Mouse (Mus musculus) intestine, embryonic 14.5 days (tissue): ENCODE data around the gene Lypd6b. TPM values are rescaled to one million over a fixed set of nuclear protein-coding genes. Genes with fewer than 3 reads are reported as not detected.

Experiments
- ATAC-seq: fragments of 200-750 bp; cut with Nextera tagmentation; replicated peaks from 2 replicates; pipeline ENCODE4 v1.8.0; 2017; ENCODE audit warnings: low read depth, moderate number of reproducible peaks, moderate TSS enrichment, moderate library complexity; ENCODE audit not compliant: low FRiP score, low TSS enrichment
- DNase-seq: peaks from one replicate; pipeline ENCODE4 v3.0.0-alpha.2; 2018; ENCODE audit warnings: low spot score
- H3K27ac ChIP-seq: fragments of 300-500 bp; sonication (generic); 2 replicates; pipeline ENCODE4 v1.5.1; 2014; ENCODE audit warnings: low read depth, mild to moderate bottlenecking, control low read depth
- H3K27me3 ChIP-seq: fragments of 300-500 bp; sonication (generic); replicated peaks from 2 replicates; pipeline ENCODE4 v1.6.1; 2014; ENCODE audit warnings: low read length, control low read depth; ENCODE audit not compliant: control insufficient read depth, insufficient read depth
- H3K36me3 ChIP-seq: fragments of 300-500 bp; sonication (generic); 2 replicates; pipeline ENCODE4 v1.6.1; 2014; ENCODE audit warnings: low read length, control low read depth; ENCODE audit not compliant: control insufficient read depth, insufficient read depth
- H3K4me1 ChIP-seq: fragments of 300-500 bp; sonication (generic); replicated peaks from 2 replicates; pipeline ENCODE4 v1.6.1; 2014; ENCODE audit warnings: low read length, control low read depth, mixed read lengths; ENCODE audit not compliant: control insufficient read depth, insufficient read depth
- H3K4me2 ChIP-seq: fragments of 300-500 bp; sonication (generic); 2 replicates; pipeline ENCODE4 v1.6.1; 2014; ENCODE audit warnings: low read length
- H3K4me3 ChIP-seq: fragments of 300-500 bp; sonication (generic); 2 replicates; pipeline ENCODE4 v1.5.1; 2014; ENCODE audit warnings: low read depth, low read length, control low read depth, mixed read lengths
- H3K9ac ChIP-seq: fragments of 300-500 bp; sonication (generic); 2 replicates; pipeline ENCODE4 v1.6.1; 2014; ENCODE audit warnings: mild to moderate bottlenecking, low read length
- H3K9me3 ChIP-seq: fragments of 300-500 bp; sonication (generic); 2 replicates; pipeline ENCODE4 v1.6.1; 2016; ENCODE audit warnings: low read length, control low read depth; ENCODE audit not compliant: control insufficient read depth
- WGBS: fragments of 180-500 bp; shearing (Covaris S2); extraction: QIAGEN DNeasy Blood & Tissue Kit; methylation state at CpG from one replicate; pipeline ENCODE4 v1.1.7; 2014; 5-methylcytosine and 5-hydroxymethylcytosine counted together
- polyA plus RNA-seq: library from polyadenylated mRNA; unstranded; fragments of >200 nt; fragmentation: Nextera tagmentation; extraction: Ambion mirVana; gene quantifications from 2 replicates; pipeline ENCODE4 v1.2.1, GENCODE M21; 2014

Lypd6b gene
- polyA plus RNA-seq, 1 experiment from 2014 or later = 3.0 TPM

- Histone ChIP-seq H3K36me3 (no peaks in the 10 kb centered on the region), H3K27ac (no peak overlapping the region), H3K4me1 (no peaks in the 10 kb centered on the region), H3K9ac (no peak overlapping the region), H3K27me3 (no peaks in the 10 kb centered on the region), H3K4me2 (no peak overlapping the region), H3K9me3 (no peaks in the 10 kb centered on the region), H3K4me3 (no peak overlapping the region)
- 76% methylated on average over 10 of the region's 10 CpGs for WGBS
- ATAC-seq (no peak), DNase-seq (no peak)
Measured at GRCm38 (mm10) chr2:49978606-49979005, 191.1 kb downstream of the Lypd6b start.

- Histone ChIP-seq H3K4me2 (no peak overlapping the region), H3K9me3 (no peaks in the 10 kb centered on the region), H3K9ac (no peak overlapping the region), H3K27me3 (no peaks in the 10 kb centered on the region), H3K36me3 (no peaks in the 10 kb centered on the region), H3K4me1 (no peaks in the 10 kb centered on the region), H3K27ac (no peak overlapping the region), H3K4me3 (no peak overlapping the region)
- ATAC-seq (no peak), DNase-seq (no peak)
- WGBS = 88% methylated on average over 3 of the region's 3 CpGs
Measured at GRCm38 (mm10) chr2:49979991-49980390, 192.5 kb downstream of the Lypd6b start.

- H3K4me1 ChIP-seq = no peaks in the 10 kb centered on the region
- H3K9me3 ChIP-seq = no peaks in the 10 kb centered on the region
- 82% methylated on average over 5 of the region's 5 CpGs for WGBS
- ATAC-seq (no peak), DNase-seq (no peak)
- H3K4me2 ChIP-seq = no peak overlapping the region
- H3K27ac ChIP-seq = no peak overlapping the region
- H3K4me3 ChIP-seq = no peak overlapping the region
- no peaks in the 10 kb centered on the region for H3K36me3 ChIP-seq
- H3K9ac ChIP-seq = no peak overlapping the region
- no peaks in the 10 kb centered on the region for H3K27me3 ChIP-seq
Measured at GRCm38 (mm10) chr2:49983021-49983420, 195.5 kb downstream of the Lypd6b start.

- 35% methylated on average over 3 of the region's 3 CpGs for WGBS
- H3K9me3 ChIP-seq = no peaks in the 10 kb centered on the region
- no peaks in the 10 kb centered on the region for H3K36me3 ChIP-seq
- no peak for DNase-seq
- H3K4me3 ChIP-seq = no peak overlapping the region
- no peak overlapping the region for H3K4me2 ChIP-seq
- no peak overlapping the region for H3K27ac ChIP-seq
- peak; percentile 91 for ATAC-seq
- H3K4me1 ChIP-seq = no peaks in the 10 kb centered on the region
- no peak overlapping the region for H3K9ac ChIP-seq
- H3K27me3 ChIP-seq = no peaks in the 10 kb centered on the region
Measured at GRCm38 (mm10) chr2:49984780-49985179, 197.3 kb downstream of the Lypd6b start.

GRCm38 (mm10) chr2:49995841-49996240, 208.4 kb downstream of the Lypd6b start:
- WGBS = 42% methylated on average over 4 of the region's 4 CpGs
- no peak for DNase-seq
- Histone ChIP-seq H3K4me3 (no peak overlapping the region), H3K27me3 (no peaks in the 10 kb centered on the region), H3K9ac (no peak overlapping the region), H3K36me3 (no peaks in the 10 kb centered on the region), H3K4me1 (no peaks in the 10 kb centered on the region), H3K4me2 (no peak overlapping the region), H3K27ac (no peak overlapping the region), H3K9me3 (no peaks in the 10 kb centered on the region)
- ATAC-seq = no peak

GRCm38 (mm10) chr2:49997216-49997615, 209.7 kb downstream of the Lypd6b start:
- DNase-seq = no peak
- no peak overlapping the region for H3K4me2 ChIP-seq
- no peak for ATAC-seq
- H3K9me3 ChIP-seq = no peaks in the 10 kb centered on the region
- WGBS = 85% methylated on average over 1 of the region's 1 CpGs
- H3K4me1 ChIP-seq = no peaks in the 10 kb centered on the region
- no peak overlapping the region for H3K27ac ChIP-seq
- no peaks in the 10 kb centered on the region for H3K27me3 ChIP-seq
- no peak overlapping the region for H3K4me3 ChIP-seq
- H3K36me3 ChIP-seq = no peaks in the 10 kb centered on the region
- H3K9ac ChIP-seq = no peak overlapping the region

Other genes with a start within 250 kb of the Lypd6b start
- 11.3 and 11.9 TPM in 2 replicates for gene Kif5c, start 168.4 kb upstream of the Lypd6b start, polyA plus RNA-seq